Mouse (Mus musculus): ENCODE results near the gene Eif4enif1.
"Not testable (repeated sequence)": the region's sequence is repeated elsewhere in the genome, so short reads cannot be mapped to it uniquely, and the experiment has no call there.

The Eif4enif1 gene

GRCm38 (mm10) chr11:3202231-3202701 is at the start of gene Eif4enif1:
Eif4enif1 (plus strand) TSS chr11:3202392.
- peak; percentile 91 to 96 for DNase-seq (ENCODE audit: low spot score in 2 of 2)

- DNase-seq (ENCODE audit: low spot score in 2 of 2) = peak; percentile 67 to 77
Measured at GRCm38 (mm10) chr11:3153666-3154397, 48.4 kb upstream of the Eif4enif1 start.

- DNase-seq (ENCODE audit: low spot score in 2 of 2) = not testable (repeated sequence)
Measured at GRCm38 (mm10) chr11:3156991-3157390, 45.2 kb upstream of the Eif4enif1 start.

DNA sequence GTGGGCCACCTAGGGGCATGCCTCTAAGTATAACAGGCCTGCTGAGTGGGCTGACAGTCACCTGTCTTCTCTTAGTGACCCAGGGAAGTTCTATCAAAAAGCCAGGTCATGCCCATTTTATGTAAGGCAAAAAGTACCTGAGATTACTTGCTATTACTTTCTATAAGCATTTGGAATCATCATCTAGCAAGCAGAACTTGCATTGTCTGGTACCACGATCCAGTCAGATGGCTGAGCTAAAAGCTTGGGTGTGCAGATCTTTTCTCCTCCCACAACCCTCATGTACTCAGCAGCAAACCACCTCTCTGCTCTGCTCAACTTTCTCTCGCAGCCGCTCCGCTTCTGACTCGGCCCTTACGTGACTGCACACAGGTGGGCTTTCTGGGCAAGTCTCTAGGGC is 44.2 kb upstream of the Eif4enif1 start:
- DNase-seq (ENCODE audit: low spot score in 2 of 2) = peak in 1 of 2 experiments; percentile 37

DNA sequence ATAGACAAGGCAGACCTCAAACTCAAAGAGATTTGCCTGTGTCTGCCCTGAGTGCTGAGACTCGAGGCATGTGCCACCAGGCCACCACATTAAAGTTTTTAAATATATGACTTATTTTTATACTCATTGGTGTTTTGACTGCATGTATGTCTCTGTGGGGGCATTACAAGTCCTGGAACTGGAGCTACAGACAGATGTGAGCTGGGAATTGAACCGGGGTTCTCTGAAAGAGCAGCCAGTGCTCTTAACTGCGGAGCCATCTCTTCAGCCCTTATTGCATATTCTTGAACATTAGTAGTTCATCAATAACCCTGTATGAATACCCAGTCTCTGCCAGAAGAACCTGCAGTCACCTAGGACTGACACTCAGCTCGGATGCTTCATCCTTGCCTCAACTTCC is 43.4 kb upstream of the Eif4enif1 start:
- DNase-seq (ENCODE audit: low spot score in 2 of 2) = not testable (repeated sequence)

DNA sequence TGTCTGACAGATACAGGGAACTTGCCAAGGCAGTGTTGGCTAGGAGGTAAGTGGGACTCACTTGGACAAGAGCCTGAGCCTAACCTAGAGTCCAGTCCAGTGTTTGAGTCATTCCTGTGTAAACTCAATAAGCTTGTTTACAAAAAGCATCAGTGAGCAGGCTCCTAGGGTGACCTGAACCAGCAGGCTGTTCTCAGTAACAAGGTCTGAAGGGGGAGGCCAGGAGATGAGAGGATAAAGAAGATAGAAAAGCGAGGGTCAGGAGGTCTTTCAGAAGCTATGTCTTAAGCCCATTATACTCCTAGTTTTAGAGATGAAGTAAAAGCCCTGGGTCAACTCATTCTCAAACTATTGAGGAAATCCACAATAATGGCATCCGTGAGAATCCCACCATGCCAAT is 40.8 kb upstream of the Eif4enif1 start:
- peak; percentile 62 to 71 for DNase-seq (ENCODE audit: low spot score in 2 of 2)

- peak; percentile 56 to 80 for DNase-seq (ENCODE audit: low spot score in 2 of 2)
Measured at GRCm38 (mm10) chr11:3162236-3162897, 39.8 kb upstream of the Eif4enif1 start.

DNA sequence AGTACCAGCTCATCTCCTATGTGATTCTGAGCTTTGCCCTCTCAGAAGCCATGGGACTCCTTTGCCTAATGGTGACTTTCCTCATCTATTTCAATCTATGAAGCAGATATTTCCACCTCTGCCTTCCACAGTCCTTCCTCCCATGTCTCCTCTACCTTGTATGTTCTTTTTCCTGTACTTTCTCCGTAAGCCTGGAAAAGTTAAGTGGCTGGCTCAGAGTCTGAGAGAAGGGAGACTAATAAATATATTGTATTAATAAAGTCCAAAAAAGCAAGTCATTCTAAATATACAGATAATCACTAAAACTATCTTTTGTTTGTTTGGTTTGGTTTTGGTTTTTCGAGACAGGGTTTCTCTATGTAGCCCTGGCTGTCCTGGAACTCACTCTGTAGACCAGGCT is 39.1 kb upstream of the Eif4enif1 start:
- DNase-seq (ENCODE audit: low spot score in 2 of 2) = peak; percentile 49 to 51

DNA sequence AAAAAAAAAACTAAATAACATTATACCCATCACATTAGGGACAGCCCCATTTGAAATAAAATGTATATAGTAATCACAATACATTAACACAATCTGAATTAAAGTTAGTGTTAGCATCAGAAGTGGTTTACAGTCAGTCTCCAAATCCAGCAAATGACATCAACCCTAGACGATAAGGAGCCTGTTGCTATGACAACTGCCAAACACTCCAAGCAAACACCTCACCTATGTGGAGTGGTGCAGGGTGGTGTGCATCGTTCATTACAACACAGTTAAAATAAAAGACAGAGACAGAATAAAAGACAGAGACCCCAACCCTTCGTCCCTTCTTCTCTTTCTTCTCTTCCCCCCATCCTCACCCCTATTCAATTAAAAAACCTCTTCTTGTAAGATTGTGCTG is 38.5 kb upstream of the Eif4enif1 start:
- not testable (repeated sequence) for DNase-seq (ENCODE audit: low spot score in 2 of 2)

DNA sequence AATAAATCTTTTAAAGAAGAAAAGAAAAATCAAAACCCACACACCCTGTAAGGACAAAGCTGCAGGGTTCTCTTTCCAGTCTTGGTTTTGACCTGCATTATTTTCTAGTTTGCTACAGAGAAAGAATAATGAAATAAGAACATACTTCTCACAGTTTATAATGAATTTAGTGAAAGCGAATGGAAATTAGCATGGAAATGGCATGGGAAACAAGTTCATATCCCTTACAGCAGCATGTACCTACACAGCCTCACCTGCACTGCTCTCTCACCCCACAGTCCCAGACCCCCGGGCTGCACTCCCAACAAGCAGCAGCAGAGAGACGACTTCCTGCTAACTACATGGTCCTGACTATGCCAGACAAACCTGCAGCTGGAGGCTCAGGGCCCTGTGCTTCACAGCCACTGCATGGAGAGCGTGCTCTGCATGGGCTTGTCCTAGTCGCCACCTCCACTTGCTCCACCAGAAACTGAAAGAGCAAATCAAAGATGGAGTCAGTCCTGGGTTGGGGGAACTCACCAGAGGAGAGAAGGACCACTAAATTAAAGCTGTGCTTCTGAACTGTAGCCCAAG is 36.9 kb upstream of the Eif4enif1 start:
- not testable (repeated sequence) for DNase-seq (ENCODE audit: low spot score in 2 of 2)

DNA sequence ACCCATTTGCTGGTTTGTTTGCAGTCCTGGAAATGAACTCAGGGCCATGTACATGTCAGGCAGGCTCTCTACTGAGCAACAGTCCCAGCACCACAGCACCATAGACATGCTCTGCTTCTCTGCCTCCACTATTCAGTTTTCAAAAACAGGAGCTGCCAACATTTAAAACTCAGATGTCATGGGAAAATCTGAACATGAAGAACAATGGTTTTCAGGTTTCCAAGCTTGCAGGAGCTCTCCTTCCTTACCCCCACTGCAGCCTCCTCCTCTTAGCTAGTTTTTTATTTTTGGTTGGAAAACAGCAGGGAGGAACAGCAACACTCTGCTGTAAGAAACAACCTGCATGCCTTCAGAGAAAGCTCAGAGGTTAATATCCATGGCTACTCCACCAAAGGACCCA is 35.9 kb upstream of the Eif4enif1 start:
- not testable (repeated sequence) for DNase-seq (ENCODE audit: low spot score in 2 of 2)

- not testable (repeated sequence) for DNase-seq (ENCODE audit: low spot score in 2 of 2)
Measured at GRCm38 (mm10) chr11:3167129-3167528, 35.1 kb upstream of the Eif4enif1 start.

- DNase-seq (ENCODE audit: low spot score in 2 of 2) = peak; percentile 51 to 61
Measured at GRCm38 (mm10) chr11:3167571-3168001, 34.6 kb upstream of the Eif4enif1 start.

DNA sequence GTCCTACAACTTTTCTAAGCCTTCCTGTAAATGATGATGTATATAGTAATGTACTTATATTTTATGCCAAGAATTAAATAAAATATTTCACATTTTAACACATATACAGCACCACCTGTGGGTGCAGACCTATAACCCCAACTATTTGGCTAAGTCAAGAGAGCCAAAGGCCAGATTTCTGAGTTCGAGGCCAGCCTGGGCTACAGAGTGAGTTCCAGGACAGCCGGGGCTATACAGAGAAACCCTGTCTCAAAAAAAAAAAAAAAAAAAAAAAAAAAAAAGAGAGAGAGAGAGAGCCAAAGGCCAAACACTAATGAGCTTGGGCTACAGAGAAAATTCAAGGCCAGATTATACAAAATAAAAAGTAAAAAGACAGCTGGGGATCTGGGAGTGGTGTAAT is 33.1 kb upstream of the Eif4enif1 start:
- peak; percentile 37 to 47 for DNase-seq (ENCODE audit: low spot score in 2 of 2)

GRCm38 (mm10) chr11:3171931-3172330 is 30.3 kb upstream of the Eif4enif1 start:
- DNase-seq (ENCODE audit: low spot score in 2 of 2) = peak; percentile 64 to 68

- not testable (repeated sequence) for DNase-seq (ENCODE audit: low spot score in 2 of 2)
Measured at GRCm38 (mm10) chr11:3172526-3172925, 29.7 kb upstream of the Eif4enif1 start.

DNA sequence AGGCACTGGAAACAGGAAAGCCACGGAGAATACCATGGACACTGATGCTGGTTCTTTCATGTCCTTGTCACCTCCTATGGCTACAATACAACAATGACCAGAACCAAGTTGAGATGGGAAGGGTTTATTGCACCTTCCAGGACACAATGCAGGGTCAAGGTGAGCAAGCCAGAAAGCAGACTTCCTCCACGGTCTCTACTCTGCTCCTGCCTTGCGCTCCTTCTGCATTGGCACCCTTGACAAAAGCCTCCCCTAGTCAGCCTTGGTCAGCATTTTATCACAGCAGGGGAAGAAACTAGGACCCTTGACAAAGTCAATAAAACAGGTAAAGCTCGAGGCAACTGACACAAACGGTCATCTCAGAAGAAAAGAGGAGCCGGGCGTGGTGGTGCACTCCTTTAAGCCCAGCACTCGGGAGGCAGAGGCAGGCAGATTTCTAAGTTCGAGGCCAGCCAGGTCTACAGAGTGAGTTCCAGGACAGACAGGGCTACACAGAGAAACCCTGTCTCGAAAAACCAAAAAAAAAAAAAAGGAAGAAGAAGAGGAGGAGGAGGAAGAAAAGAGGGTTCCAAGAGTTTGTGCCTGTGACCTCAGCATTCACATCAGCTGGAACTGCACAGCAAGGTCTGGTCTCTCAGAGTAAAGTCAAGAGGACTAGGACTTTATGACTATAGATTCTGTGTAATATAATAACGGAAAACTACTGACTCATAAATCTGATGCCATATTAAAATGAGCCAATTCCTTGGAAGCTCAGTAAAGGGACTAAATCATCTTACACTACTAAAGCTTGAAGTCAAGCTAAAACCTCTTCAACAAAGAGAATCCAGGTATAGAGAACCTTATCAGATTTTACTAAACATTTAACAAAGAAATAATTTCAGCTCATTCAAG is 28.5 kb upstream of the Eif4enif1 start:
- peak; percentile 72 to 75 for DNase-seq (ENCODE audit: low spot score in 2 of 2)

DNA sequence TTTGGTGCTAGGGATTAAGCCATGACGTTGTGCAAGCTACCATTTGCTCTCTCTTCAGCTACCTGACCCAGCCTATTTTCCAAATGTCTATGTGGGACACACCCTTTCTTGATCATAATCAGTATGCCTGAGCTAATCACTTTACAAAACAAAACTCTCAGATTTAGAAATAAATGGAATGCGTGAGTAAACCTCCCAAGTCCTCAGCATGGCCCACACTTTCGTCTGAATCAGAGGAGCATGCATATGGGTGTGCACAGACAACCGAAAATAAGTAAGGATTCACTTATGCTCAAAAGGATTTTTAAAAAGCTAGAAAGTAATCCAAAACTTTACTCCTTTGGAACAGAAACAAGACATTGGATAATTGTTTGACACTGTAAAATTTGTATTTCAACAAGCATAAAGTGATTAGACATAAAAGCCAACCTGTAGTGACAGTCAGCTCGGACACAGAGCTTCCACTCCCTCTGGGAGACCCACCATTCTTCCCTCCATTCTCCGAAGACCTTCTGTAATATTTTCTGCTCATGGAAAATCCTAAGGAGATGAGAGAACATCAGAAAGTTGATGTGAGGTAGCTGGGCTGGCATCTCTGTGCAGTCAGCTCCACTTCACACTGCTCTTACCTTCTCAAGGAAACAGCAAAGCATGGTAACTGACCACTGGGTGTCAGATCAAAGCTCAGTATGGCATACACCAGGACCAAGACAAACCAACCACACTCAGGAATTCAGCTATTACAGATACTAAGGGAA is 23.0 kb upstream of the Eif4enif1 start:
- peak; percentile 46 to 68 for DNase-seq (ENCODE audit: low spot score in 2 of 2)

DNA sequence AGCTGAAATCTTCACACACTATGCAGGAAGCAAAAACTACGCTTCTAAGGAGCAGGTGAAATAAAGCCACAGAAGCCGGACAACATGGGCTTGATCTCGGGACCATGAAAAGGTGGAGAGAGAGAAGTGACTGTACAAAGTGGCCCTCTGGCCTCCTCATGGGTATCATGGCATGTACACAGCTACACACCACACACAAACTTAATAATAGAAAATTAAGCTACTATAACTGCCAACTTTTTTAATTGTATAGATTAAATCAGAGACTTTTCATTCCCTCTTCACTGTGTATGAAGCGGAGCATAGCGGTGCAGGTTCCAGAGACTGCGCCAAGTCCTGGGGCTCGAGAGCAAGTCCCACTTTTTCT is 22.5 kb upstream of the Eif4enif1 start:
- peak; percentile 44 to 47 for DNase-seq (ENCODE audit: low spot score in 2 of 2)

DNA sequence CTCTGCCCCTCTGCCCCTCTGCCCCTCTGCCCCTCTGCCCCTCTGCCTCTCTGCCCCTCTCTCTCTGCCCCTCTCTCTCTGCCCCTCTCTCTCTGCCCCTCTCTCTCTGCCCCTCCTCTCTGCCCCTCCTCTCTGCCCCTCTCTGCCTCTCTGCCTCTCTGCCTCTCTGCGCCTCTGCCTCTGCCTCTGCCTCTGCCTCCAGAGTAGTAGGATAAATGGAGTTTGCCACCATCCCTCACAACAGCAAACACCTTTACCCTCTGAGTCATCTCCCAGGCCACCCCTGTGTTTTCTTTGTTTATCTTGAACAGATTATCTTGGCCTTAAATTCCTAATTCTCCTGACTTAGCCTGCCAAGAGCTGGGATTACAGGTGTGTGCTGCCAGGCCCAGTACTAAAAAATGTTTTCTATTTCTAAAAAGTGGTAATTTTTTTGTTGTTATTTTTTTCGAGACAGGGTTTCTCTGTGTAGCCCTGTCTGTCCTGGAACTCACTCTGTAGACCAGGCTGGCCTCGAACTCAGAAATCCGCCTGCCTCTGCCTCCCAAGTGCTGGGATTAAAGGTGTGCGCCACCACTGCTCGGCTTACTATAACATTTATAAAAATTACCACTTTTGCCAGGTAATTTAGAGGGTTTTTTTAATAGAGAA is 21.6 kb upstream of the Eif4enif1 start:
- DNase-seq (ENCODE audit: low spot score in 2 of 2) = not testable (repeated sequence)
